Mouse (Mus musculus): ENCODE results near the gene Smarcc1.

DNA sequence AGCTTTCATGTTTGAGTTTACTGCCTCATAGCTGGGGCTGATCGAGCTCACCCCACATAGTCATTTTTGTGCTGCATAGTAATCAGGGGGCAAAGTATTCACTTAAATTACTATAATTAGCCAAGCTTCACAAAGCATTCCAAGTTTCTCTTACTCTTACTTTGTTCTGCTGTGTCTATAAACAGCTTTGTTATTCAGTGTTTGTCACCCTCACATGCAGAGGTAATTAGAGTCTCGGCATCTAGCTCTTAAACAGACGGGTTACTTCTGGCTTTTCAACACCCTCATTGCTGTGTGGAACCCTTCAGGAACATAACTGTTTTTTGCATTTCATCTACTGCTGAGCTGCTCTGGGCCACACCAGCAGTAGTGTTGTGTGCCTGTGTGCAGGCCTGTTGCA is 91.5 kb downstream of the Smarcc1 start:
- TF ChIP-seq POLR2A (IDR thresholded peaks at IDR 0.05; ENCODE audit: low read depth, low read length): no peak
- TF ChIP-seq ZKSCAN1 (IDR thresholded peaks at IDR 0.05; ENCODE audit: borderline replicate concordance, low read depth, low read length): no peak
- no peak for TF ChIP-seq SMC3 (IDR thresholded peaks at IDR 0.05; ENCODE audit: low read depth, low read length)
- no peak for TF ChIP-seq CHD2 (IDR thresholded peaks at IDR 0.05; ENCODE audit: low read length)
- TF ChIP-seq ETS1 (conservative IDR thresholded peaks at IDR 0.05; ENCODE audit: low read depth, low read length): no peak
- no peak for TF ChIP-seq ZC3H11A (IDR thresholded peaks at IDR 0.05; ENCODE audit: low read depth, low read length)
- no peak for TF ChIP-seq BHLHE40 (IDR thresholded peaks at IDR 0.05; ENCODE audit: low read depth, low read length)
- TF ChIP-seq CTCF (conservative IDR thresholded peaks at IDR 0.05 in 1 of 2, IDR thresholded peaks at IDR 0.05 in 1 of 2; ENCODE audit: low read depth in 2 of 2, low read length in 2 of 2): no peak
- TF ChIP-seq E2F4 (IDR thresholded peaks at IDR 0.05; ENCODE audit: insufficient replicate concordance, low read depth, low read length): no peak
